Mouse (Mus musculus) gonadal fat pad, adult 2 months (tissue): ENCODE results near the gene Mob3b. TPM values are rescaled to one million over a fixed set of nuclear protein-coding genes. Genes with fewer than 3 reads are reported as not detected.

ENCODE experiments used
- DNase-seq: peaks from one replicate; pipeline ENCODE4 v3.0.0-alpha.2; 2012; ENCODE audit warnings: low read depth
- polyA plus RNA-seq: library from polyadenylated mRNA; depleted of rRNA; stranded (reverse); fragments of >200 nt; gene quantifications from 2 replicates; pipeline ENCODE4 v1.2.3, GENCODE M21; 2012

The Mob3b gene
- polyA plus RNA-seq, 1 experiment: 4.4 TPM

GRCm38 (mm10) chr4:35148326-35148725 is 9.0 kb downstream of the Mob3b start:
- DNase-seq: no peak

DNA sequence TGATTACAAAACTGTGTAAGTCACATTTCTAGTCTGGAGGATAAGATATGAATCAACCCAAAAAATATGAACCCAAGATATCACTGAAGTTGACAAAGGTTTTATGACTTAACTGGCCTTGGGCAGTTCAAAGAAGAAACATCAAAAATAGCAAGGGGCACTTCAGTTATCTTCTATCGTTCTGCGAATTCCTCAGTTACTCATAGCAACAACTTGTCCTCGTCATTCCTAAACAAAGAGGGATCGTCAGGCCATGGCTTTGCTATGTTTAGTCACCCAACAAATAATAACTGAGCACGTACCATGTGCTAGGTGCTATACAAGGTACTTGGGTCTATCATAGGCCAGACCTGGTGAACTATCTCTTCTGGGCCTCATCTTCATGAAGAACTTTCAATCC is 10.7 kb downstream of the Mob3b start:
- no peak for DNase-seq

- DNase-seq: no peak
Measured at GRCm38 (mm10) chr4:35145726-35146125, 11.6 kb downstream of the Mob3b start.

DNA sequence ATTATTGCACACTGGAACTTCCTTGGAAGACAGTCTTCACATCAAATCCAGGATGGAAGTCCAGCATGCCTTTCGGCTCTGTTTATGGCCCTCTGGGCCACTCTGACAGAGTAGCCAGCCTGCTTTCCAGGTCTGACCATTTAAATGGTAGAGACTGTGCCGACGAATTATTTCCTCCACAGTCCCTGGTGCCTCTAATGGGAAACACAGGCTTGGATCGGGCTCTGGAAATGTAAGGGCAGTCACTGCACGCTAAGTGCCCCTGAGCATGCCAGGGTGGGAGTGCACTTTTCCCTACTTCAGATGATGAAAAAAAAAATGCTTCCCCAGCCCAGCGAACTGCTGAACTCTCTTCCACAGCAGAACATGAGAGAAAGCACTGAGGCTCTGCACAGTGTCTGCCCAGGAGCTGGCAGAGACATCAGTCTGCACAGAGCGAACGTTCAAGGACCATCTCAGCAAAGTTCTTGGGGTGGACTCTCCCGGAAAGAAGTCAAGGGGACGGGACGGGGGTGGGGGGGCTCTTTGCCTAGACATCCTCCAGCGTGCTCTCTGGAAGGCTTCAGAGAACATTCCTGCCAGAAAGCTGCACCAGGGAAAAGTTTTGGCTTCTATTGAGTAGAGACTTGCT is 13.7 kb downstream of the Mob3b start:
- no peak for DNase-seq

GRCm38 (mm10) chr4:35140317-35140716 is 17.0 kb downstream of the Mob3b start:
- no peak for DNase-seq

DNA sequence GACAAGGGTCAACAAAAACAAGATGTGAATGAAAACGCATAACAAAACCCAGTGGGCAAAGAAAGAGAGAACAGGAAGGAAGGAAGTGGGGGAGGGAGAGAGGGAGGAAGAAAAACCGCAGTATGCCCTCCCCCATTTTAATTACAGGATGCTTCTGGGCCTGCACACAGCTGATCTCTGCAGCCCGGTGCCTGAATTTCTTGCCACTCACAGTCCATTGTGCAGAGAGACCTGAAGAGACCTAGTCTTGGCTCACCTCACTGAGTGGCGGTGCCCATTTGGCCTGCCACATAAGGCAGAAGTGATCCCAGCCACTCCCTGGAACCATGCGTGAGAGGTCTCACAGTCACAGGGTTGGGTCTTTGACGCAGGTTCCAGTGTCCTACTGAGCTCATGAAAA is 19.2 kb downstream of the Mob3b start:
- DNase-seq: no peak

- DNase-seq: no peak
Measured at GRCm38 (mm10) chr4:35136996-35137395, 20.3 kb downstream of the Mob3b start.

DNA sequence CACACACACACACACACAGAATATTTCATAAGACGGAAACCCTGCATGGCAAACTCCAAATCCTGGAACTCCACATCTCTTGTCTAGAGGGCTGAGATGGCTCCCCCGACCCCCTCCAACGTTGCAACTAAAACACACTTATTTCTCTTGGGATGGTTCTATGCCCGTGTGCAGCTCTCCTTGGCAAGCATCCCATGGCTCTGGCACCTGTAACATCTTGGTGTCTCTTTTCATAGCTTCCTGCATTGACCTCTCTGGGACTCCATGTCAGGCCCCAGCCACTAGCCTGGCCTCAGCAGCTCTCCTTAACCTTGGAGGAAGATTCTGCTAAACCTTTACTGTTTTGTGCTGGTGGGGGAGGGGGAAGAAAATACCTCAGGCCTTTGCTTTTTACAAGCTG is 21.5 kb downstream of the Mob3b start:
- no peak for DNase-seq

- no peak for DNase-seq
Measured at GRCm38 (mm10) chr4:35134846-35135611, 22.3 kb downstream of the Mob3b start.

- no peak for DNase-seq
Measured at GRCm38 (mm10) chr4:35133411-35133810, 23.9 kb downstream of the Mob3b start.

DNA sequence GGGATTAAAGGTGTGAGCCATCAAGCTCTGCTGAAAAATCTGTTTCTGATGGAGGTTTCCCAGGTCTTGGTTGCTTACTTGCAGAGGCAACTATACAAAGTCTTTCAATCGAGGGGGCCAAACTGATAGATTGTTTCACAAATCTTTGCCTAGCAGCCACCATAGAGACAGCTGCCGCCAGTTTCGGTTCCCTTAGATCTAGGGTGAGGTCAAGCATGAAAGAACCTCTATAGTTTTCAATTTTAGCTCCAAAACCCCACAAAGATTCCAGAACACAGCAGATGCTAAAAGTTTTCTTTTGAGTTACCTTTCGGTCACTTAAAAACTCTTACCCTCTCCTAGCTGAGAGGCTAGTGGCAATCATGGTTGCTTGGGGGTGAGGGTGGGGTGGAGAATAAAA is 25.7 kb downstream of the Mob3b start:
- no peak for DNase-seq

DNA sequence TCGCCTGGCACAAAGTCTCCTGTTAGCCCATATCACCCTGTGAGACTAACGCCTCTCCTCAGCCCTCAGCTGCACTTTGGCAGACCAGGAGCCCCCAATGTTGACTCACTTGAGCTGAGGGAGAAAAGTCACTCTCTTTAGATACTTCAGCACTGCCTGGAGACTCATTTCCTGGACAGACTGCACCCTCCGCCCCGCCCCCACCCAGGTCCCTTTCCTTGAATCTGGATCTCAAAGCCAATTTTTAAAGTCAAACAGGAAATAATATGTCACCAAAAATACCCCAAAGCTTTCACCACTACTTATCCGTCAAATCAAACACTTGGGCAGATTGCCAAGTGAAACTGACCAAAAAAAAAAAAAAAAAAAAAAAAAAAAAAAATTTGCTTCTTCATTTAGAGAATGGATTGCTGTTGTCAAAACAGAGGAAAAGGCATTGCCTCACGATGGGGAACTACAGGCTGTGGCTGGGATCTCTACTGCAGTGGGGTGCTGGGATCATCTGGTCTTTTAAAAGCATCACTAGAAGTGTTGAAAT is 26.8 kb downstream of the Mob3b start:
- DNase-seq: no peak

GRCm38 (mm10) chr4:35127759-35128158 is 29.5 kb downstream of the Mob3b start:
- no peak for DNase-seq

DNA sequence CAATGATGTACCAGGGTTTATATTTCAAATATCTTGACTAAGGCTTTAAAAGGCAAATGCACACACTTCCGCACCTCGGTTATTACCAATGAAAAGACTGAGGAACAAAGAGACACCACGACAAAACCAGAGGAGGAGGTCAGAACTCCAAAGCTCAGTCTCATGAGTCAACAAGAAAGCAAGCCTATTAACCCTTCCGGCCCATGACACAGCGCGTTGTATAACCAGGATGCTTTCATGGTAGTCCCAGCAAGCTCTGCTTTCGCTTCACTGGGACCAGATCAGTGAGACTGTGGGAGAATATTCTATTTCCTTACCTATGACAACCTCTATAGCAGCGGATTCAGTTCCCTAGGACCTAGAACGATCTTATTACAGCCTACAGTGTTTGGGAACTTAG is 30.5 kb downstream of the Mob3b start:
- DNase-seq: no peak

DNA sequence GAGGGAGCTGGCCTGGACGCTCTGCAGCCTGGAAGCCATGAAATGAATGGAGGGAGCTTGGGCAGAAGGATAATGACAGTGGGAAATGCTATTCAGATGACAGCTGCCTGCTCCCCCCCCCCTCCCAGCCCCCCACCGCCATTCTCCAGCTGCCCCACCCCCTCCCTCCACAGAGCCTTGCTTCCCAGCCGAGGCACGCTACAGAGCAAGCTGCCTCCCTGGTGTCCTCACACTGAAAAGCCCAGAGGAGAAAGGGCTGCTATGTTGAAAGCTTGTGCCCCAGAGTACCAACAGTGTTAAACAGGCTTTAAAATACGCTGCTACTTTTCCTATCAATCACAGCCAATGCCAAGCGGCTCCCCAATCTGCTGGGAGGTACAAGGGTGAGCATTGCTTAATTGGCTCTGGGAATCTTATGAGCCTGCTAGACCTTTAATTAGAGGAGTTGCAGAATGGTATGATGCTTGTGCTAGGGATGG is 31.9 kb downstream of the Mob3b start:
- DNase-seq: no peak

- no peak for DNase-seq
Measured at GRCm38 (mm10) chr4:35124027-35124426, 33.3 kb downstream of the Mob3b start.

DNA sequence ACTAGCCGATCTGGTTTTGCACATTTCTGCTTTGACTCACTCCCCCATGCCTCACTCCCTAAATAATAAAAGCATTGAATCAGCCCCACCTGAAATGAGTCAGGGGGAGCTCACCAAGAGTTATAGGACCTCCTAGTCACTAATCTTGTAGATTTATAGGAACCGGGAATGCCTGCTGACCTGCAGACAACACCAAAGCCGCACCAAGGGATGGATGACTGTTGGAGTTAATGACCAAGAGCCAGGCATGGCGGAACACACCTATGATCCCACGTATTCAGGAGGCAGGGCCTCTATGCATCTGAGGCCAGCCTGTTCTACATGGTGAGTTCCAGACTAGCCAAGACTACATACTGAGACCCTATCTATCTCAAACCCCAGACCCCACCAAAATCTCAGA is 34.2 kb downstream of the Mob3b start:
- DNase-seq: no peak

DNA sequence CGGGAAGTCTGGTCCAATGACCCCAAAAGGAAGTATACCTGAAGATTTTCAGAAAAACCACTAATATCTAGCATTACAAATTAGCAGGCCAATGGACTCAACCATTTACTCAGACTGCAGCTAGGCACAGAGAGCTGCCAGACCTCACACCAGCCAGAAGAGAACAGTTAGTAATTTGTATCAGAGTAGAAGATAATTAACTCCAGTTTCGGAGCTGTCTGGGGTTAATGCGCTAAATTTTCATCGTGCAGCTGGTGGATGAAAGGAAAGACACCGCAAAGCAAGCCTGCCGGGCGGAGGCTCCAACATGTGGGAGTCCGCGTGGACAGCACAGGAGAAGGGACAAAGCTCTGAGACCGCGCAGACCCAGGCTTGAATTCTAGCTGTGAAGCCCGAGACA is 36.2 kb downstream of the Mob3b start:
- no peak for DNase-seq

GRCm38 (mm10) chr4:35120575-35120974 is 36.7 kb downstream of the Mob3b start:
- no peak for DNase-seq

DNA sequence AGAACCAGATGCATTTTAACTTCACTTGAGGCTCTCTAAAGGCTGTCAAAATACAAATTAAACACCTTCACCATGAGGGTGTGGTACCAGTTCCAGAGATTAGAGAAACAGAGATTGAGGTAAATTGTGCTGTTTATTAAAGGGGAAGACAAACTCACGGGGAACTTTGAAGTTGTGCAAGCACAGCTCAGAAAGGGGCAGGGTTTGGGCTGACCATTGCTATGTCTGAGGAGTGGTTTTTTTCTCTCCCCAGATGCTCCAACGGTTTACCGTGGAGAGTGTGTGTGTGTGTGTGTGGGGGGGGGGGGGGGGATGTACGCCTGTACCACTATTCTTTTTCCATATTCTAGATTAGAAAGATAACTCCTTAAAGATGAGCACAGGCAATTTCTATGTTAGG is 37.1 kb downstream of the Mob3b start:
- DNase-seq: no peak

- DNase-seq: no peak
Measured at GRCm38 (mm10) chr4:35118851-35119250, 38.4 kb downstream of the Mob3b start.

- DNase-seq: no peak
Measured at GRCm38 (mm10) chr4:35117144-35117543, 40.1 kb downstream of the Mob3b start.

DNA sequence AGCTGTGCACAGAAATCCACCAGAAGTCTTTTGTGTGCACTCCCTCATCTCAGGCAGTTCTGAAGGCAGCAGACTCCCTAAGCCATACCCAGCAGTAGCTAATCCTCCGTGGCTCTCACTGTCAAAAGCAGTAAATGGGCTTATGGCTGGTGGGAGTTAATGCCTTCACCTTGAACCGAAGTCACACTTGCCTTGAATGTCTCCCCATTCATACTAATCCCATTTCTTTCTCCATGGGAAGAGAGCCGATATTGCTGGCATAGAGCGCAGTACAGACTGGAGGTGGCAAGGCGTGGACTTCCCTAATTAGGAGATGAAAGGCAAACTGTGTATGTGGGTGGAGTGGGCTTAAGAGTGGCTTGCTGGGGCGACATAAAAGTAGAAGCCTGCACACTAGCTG is 41.4 kb downstream of the Mob3b start:
- DNase-seq: no peak
